Mouse (Mus musculus): ENCODE data around the gene Ngfr. TPM values are rescaled to one million over a fixed set of nuclear protein-coding genes. Genes with fewer than 3 reads are reported as not detected.

Gene Ngfr
- polyA plus RNA-seq, 1 experiment = 2.2 TPM

GRCm38 (mm10) chr11:95595438-95596149 lies 8.1 kb upstream of the Ngfr start:
- DNase-seq (ENCODE audit: extremely low spot score in 1 of 2, low spot score in 1 of 2) = no peak

- no peak for DNase-seq (ENCODE audit: extremely low spot score in 1 of 2, low spot score in 1 of 2)
Observed at GRCm38 (mm10) chr11:95594686-95595212, 7.2 kb upstream of the Ngfr start.

- no peak for DNase-seq (ENCODE audit: extremely low spot score in 1 of 2, low spot score in 1 of 2)
Observed at GRCm38 (mm10) chr11:95593501-95593900, 6.0 kb upstream of the Ngfr start.

DNA sequence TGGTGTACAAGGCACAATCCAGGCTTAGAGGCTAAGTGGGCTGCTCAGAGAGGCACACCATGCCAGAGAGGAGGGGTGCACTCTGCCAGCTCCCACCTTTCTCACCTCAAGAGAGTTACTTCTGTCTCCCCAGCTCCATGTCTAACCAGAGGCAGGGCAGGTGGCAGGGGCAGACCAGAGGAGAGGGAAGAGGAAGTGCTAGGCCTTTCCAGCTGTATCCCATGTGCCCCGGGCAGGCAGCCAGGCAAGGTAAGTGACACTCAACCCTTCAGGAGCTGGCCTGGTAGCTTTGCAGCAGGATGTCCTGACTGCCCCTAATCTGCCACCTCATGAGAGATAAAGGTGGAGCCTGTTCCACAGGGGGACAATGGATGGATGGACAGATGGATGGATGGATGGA lies 5.2 kb upstream of the Ngfr start:
- DNase-seq (ENCODE audit: extremely low spot score in 1 of 2, low spot score in 1 of 2) = no peak

DNA sequence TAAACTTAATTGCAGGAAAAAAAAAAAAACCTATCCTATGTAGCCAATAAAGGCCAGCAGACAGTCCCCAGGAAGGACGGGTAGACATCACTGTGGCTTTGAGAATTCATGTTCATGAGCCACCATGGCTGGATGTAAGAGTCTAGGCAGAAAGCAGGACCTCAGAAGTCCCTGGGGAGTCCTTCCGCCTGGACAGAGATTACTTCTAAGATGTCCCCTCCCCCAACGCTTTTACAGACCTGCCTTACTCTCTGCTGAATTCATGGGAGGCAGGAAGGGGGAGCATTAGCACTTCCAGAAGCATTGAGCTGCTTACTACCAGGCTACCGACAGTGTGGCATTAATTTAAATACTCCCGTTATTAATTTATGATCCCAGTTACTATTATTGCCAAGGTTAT lies 1.7 kb upstream of the Ngfr start:
- no peak for DNase-seq (ENCODE audit: extremely low spot score in 1 of 2, low spot score in 1 of 2)

GRCm38 (mm10) chr11:95586751-95587422 lies 648 bp downstream of the Ngfr start:
- DNase-seq (ENCODE audit: extremely low spot score in 1 of 2, low spot score in 1 of 2) = no peak

GRCm38 (mm10) chr11:95586184-95586583 lies 1.4 kb downstream of the Ngfr start:
- peak; percentile 13 to 84 for DNase-seq (ENCODE audit: extremely low spot score in 1 of 2, low spot score in 1 of 2)

DNA sequence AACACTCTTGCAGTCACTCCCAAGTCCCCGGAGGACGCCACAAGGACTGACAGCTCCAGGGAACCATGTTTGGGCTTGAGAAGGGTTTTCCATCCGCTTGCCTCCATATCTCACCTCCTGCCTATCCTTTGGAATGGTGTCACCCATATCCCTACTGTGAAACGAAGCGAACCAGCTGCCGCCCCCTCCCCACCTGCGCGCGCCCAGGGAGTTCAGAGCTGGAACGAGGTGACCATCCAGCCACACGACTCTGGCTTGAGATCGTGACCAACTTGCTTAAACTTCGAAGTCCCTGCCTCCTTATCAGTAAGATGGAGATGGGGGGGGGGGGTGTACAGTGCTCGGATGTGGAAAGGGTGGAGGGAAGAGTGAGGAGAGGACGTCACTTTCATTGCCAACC lies 1.9 kb downstream of the Ngfr start:
- no peak for DNase-seq (ENCODE audit: extremely low spot score in 1 of 2, low spot score in 1 of 2)

- no peak for DNase-seq (ENCODE audit: extremely low spot score in 1 of 2, low spot score in 1 of 2)
Observed at GRCm38 (mm10) chr11:95585281-95585680, 2.3 kb downstream of the Ngfr start.

GRCm38 (mm10) chr11:95584651-95585050 lies 2.9 kb downstream of the Ngfr start:
- no peak for DNase-seq (ENCODE audit: extremely low spot score in 1 of 2, low spot score in 1 of 2)

- DNase-seq (ENCODE audit: extremely low spot score in 1 of 2, low spot score in 1 of 2) = no peak
Observed at GRCm38 (mm10) chr11:95583396-95583795, 4.1 kb downstream of the Ngfr start.

DNA sequence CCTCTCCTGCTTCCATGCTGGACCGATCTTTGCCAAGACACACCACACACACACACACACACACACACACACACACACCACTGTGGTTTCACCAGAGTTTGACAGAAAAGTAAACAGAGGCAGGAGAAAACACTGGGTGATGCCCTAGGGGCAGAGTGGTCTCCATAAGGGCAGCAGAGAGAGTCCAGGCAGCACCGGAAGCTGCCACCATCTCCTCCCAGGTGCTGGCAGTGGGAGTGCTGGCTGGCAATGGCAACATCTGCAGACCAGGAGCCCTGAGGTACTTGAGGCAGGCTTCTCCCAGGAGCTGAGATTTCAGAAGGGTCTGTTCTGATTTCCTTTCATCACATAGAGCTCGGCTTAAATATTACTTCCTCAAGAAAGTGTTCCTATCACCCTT lies 5.3 kb downstream of the Ngfr start:
- DNase-seq (ENCODE audit: extremely low spot score in 1 of 2, low spot score in 1 of 2) = no peak

DNA sequence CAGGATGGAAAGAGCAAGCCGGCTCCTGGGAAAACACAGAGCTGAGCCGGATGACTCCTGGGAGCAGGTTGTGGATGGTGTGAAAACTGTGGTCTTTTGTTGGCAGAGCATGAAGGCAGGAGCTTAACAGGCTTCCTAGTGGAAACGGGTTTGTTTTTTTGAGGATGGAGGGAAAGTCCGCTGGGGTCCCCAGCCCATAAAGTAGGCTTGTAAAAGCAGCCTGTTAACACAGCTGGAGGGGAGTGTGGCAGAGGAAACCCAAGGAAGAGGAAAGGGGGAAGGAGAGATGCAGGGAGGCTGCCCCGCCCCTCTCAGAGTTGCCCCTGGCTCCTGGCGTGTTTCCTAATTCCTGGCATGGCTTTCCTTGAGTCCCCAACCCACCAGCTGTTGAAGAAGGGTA lies 8.1 kb downstream of the Ngfr start:
- no peak for DNase-seq (ENCODE audit: extremely low spot score in 1 of 2, low spot score in 1 of 2)

GRCm38 (mm10) chr11:95577776-95578446 lies 9.6 kb downstream of the Ngfr start:
- no peak for DNase-seq (ENCODE audit: extremely low spot score in 1 of 2, low spot score in 1 of 2)

- DNase-seq (ENCODE audit: extremely low spot score in 1 of 2, low spot score in 1 of 2) = no peak
Observed at GRCm38 (mm10) chr11:95576299-95576698, 11.2 kb downstream of the Ngfr start.

GRCm38 (mm10) chr11:95575791-95576190 lies 11.7 kb downstream of the Ngfr start:
- DNase-seq (ENCODE audit: extremely low spot score in 1 of 2, low spot score in 1 of 2) = no peak

DNA sequence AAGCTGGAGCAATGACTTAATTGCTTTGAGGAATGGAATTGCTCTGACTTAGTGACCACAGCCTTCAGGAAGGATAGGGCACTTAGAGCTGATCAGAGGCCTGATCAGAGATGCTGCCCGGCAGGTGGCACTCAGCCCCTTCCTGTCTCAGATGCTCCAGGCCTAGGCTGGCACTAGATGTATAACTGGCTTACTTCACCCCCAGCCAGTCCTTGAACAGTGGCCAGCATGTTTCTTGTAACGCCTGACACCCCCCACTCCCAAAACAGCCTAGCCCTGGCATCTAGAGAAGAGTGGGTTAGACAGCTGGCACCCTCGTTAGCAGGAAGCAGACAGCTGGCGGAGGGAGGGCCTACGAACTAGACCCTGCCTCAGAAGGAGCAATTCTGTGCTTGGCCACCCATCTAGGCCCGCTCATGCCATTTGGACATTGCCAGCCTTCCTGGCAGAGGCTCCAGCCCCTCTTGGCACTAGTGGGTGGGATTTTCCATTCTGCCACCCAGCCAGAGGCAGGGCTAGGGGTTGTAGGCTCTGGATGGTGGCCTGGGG lies 12.7 kb downstream of the Ngfr start:
- DNase-seq (ENCODE audit: extremely low spot score in 1 of 2, low spot score in 1 of 2) = no peak

- DNase-seq (ENCODE audit: extremely low spot score in 1 of 2, low spot score in 1 of 2) = no peak
Observed at GRCm38 (mm10) chr11:95572227-95572626, 15.3 kb downstream of the Ngfr start.

- DNase-seq (ENCODE audit: extremely low spot score in 1 of 2, low spot score in 1 of 2) = no peak
Observed at GRCm38 (mm10) chr11:95571755-95572154, 15.8 kb downstream of the Ngfr start.

DNA sequence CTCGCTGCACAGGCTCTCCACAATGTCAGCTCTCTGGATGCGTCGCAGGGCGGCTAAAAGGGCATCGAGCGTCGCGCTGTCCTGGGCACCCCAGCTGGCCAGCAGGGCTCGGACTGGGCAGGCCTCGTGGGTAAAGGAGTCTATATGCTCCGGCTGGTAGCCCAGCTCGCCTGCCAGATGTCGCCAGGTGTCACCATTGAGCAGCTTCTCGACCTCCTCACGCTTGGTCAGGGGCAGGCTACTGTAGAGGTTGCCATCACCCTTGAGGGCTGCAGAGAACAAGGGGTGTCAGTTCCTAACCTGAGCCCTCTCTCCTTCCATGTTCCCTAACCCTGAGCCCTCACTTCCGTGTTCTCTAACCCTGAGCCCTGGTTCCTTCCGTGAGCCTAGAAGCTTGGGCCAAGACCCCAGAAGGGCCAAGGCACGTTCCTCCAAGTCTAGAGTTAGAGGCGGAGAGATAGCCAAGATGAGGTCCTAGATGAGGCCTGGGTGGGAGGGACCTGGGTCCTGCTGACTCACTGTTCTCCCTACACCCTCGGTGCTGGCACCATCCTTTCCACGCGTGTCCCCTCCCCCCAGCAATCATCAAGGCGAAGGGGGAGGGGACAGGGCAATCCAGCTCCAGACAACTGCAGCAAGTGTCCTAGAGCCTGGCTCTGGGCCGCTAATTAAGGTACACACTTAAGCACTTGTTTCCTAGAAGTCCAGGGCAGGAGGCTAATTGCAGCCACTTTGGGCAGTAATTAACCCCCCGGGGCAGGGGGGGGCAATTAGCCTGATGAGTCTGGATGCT lies 16.5 kb downstream of the Ngfr start:
- no peak for DNase-seq (ENCODE audit: extremely low spot score in 1 of 2, low spot score in 1 of 2)

All from frontal cortex, adult 2 months (tissue).